Mouse (Mus musculus) erythroblast, embryonic 14.5 days (primary cell): ENCODE results near the gene Kdm6a. TPM values are rescaled to one million over a fixed set of nuclear protein-coding genes. Genes with fewer than 3 reads are reported as not detected.

Experiments used
- H3K27me3 ChIP-seq: 2 replicates; pipeline ENCODE4 v1.6.1; 2012; ENCODE audit warnings: inconsistent platforms; ENCODE audit not compliant: control insufficient read depth
- H3K36me3 ChIP-seq: 2 replicates; pipeline ENCODE4 v1.6.1; 2012; ENCODE audit warnings: mild to moderate bottlenecking, inconsistent platforms; ENCODE audit not compliant: control insufficient read depth
- H3K4me1 ChIP-seq: 2 replicates; pipeline ENCODE4 v1.6.1; 2012; ENCODE audit warnings: inconsistent platforms; ENCODE audit not compliant: control insufficient read depth
- H3K4me3 ChIP-seq: replicated peaks from 2 replicates; pipeline ENCODE3; 2012; ENCODE audit warnings: moderate library complexity, mild to moderate bottlenecking, inconsistent platforms
- H3K9me3 ChIP-seq: 2 replicates; pipeline ENCODE4 v1.6.1; 2012; ENCODE audit warnings: low read length, inconsistent platforms, mixed read lengths; ENCODE audit not compliant: control insufficient read depth
- GATA1 ChIP-seq: IDR thresholded peaks from 2 replicates; pipeline ENCODE4 v1.6.1; 2012; ENCODE audit warnings: low read length, inconsistent platforms, mixed read lengths
- TAL1 ChIP-seq: IDR thresholded peaks from 3 replicates; pipeline ENCODE4 v1.6.1; 2012; ENCODE audit warnings: low read length, inconsistent platforms, mixed read lengths
- polyA plus RNA-seq: library from polyadenylated mRNA; stranded (reverse); fragments of >175 nt; gene quantifications from 2 replicates; pipeline ENCODE4 v1.2.3, GENCODE M21; 2012

The Kdm6a gene
- polyA plus RNA-seq, 1 experiment: 1.9 TPM

DNA sequence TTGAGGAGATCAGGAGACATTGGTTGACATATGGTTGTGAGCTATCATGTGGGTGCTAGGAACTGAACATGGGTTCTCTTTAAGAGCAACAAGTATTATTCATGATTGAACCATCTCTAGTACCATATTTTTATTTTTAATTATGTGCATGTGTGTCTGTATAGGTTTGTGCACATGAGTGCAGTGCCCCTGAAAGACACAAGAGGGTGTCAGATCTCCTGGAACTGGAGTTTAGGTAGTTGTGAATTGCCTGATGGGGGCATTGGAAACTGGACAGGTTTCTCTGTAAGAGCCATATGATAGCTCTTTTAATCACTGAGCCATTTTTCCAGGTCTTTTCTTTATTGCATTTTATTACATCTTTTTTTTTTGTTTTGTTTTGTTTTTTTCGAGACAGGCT is 6.6 kb downstream of the Kdm6a start:
- H3K27me3 ChIP-seq: no peaks in the 10 kb centered on the region
- TF ChIP-seq TAL1: no peak
- TF ChIP-seq GATA1: no peak
- no peak overlapping the region for H3K4me3 ChIP-seq
- H3K9me3 ChIP-seq: no peaks in the 10 kb centered on the region
- peaks cover 21% of the 10 kb centered on the region for H3K36me3 ChIP-seq
- H3K4me1 ChIP-seq: peaks cover 27% of the 10 kb centered on the region

DNA sequence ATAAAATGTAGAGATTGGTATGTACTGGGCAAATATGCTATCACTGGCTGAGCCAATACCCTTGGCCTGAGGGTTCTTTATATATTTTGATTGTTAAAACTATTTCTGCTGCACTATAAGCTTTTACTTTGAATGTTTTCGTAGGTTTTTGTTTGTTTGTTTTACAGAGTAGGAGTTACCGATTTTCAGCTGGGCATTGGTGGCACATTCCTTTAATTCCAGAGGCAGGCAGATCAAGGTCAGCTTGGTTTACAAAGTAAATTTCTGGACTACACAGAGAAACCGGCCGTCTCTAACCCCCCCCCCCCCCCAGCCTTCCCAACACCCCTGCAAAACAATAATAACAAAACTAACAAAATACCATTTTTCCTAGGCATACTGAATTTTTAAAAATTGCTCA is 12.5 kb downstream of the Kdm6a start:
- no peak overlapping the region for H3K4me3 ChIP-seq
- H3K4me1 ChIP-seq: peaks cover 39% of the 10 kb centered on the region
- H3K27me3 ChIP-seq: no peaks in the 10 kb centered on the region
- TF ChIP-seq GATA1: no peak
- TF ChIP-seq TAL1: no peak
- H3K9me3 ChIP-seq: no peaks in the 10 kb centered on the region
- H3K36me3 ChIP-seq: peaks cover 18% of the 10 kb centered on the region

DNA sequence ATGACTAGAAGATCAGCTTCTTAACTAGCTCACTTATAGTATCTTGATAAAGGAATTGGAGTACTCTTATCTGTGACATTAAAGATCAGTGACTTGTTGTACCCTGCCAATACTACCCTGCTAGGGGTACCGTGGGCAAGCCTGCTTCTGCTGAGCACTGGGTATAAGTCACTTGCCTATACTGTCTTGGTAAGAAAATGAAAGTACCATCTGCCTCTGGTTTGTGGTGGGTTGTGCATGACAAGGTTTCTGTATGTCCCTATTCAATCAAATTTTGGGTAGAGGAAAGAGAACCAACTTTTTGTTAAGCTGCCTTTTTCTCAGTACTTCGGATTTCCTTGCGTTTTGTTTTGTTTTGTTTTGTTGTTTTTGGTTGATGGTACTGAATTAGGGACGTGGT is 15.4 kb downstream of the Kdm6a start:
- TF ChIP-seq GATA1 (no peak), TAL1 (no peak)
- peaks cover 42% of the 10 kb centered on the region for H3K4me1 ChIP-seq
- H3K36me3 ChIP-seq: peaks cover 12% of the 10 kb centered on the region
- no peaks in the 10 kb centered on the region for H3K9me3 ChIP-seq
- H3K4me3 ChIP-seq: no peak overlapping the region
- no peaks in the 10 kb centered on the region for H3K27me3 ChIP-seq

DNA sequence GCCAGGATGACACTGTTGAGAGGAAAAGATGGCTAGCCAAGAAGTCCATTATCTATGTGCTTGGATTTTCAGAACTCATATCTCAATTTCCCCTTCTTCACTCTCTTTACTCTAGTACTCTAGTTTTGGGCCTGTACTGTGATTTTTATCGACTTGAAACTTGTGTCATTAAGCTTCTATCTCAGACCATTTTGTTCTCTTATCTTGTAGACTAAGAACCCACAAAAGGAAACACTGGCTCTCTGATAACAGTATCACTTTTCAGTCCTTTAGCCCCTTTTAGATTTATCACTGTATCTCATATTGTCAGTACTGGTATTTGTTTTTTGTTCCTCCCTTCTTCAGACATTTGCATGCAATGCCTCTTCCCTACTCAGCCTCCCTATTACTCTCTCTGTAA is 17.1 kb downstream of the Kdm6a start:
- Histone ChIP-seq H3K9me3 (no peaks in the 10 kb centered on the region), H3K4me3 (no peak overlapping the region), H3K4me1 (peaks cover 37% of the 10 kb centered on the region), H3K27me3 (no peaks in the 10 kb centered on the region), H3K36me3 (peaks cover 4% of the 10 kb centered on the region; the same call in 1 of the 2 replicates)
- TF ChIP-seq TAL1 (no peak), GATA1 (no peak)

DNA sequence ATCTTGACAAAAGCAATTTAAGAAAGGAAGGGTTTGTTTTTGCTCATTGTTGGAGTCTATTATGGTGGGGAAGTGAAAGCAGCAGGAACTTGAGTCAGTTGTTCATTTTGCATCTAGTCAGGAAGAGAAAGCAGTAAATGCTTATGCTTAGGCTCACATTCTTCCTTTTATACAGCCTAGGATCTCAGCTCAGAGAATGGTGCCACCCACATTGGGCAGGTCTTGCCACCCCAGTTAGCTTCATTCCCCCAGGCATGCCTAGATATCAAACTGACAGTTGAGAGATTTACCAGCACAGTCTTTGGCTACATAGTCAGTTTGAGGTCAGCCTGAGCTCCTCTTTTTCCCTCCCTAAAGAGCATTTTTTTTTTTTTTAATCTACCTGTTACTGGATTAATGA is 24.8 kb downstream of the Kdm6a start:
- TF ChIP-seq GATA1 (no peak), TAL1 (no peak)
- Histone ChIP-seq H3K4me1 (peaks cover 20% of the 10 kb centered on the region), H3K27me3 (no peaks in the 10 kb centered on the region), H3K36me3 (peaks cover 4% of the 10 kb centered on the region; the same call in 1 of the 2 replicates), H3K4me3 (no peak overlapping the region), H3K9me3 (no peaks in the 10 kb centered on the region)

DNA sequence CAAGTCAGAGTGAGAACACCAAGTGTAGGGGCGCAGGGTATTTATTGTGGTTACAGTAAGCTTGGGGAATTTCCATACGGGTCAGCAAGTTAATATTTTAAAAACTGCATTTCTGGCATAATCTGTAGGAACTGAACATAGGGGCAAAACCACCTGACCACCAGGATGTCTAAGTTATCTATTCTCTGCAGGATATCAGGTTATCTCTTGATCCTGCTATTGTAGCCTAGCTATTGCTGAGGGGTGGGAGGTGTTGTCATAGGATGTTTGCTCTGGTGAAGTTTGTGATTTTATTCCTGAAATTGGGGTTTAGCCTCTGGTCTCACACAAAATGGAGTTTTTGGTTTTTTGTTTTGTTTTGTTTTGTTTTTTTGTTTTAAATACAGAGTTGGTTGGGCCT is 25.9 kb downstream of the Kdm6a start:
- H3K9me3 ChIP-seq: no peaks in the 10 kb centered on the region
- H3K27me3 ChIP-seq: no peaks in the 10 kb centered on the region
- H3K36me3 ChIP-seq: peaks cover 8% of the 10 kb centered on the region
- no peak overlapping the region for H3K4me3 ChIP-seq
- H3K4me1 ChIP-seq: peaks cover 20% of the 10 kb centered on the region
- TF ChIP-seq GATA1 (no peak), TAL1 (no peak)

DNA sequence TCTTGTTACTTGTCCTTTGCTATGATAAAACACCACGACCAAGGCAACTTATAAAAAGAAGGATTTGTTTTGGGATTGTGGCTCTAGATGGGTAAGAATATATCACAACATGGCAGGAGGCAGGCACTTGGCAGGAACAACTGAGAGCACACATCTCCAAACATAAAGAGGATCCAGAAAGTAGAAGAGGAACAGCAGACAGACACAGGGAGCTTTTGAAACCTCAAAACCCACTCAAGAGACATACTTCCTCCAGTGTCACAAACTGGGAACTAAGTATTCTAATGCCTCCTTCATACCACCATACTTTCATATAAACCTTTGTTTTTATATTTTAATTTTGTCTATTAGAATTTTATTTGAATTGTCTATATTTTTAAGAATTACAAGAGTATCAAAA is 77.2 kb downstream of the Kdm6a start:
- peaks cover 42% of the 10 kb centered on the region for H3K36me3 ChIP-seq
- no peaks in the 10 kb centered on the region for H3K27me3 ChIP-seq
- H3K4me3 ChIP-seq: no peak overlapping the region
- no peaks in the 10 kb centered on the region for H3K9me3 ChIP-seq
- TF ChIP-seq GATA1 (no peak), TAL1 (no peak)
- H3K4me1 ChIP-seq: no peaks in the 10 kb centered on the region

DNA sequence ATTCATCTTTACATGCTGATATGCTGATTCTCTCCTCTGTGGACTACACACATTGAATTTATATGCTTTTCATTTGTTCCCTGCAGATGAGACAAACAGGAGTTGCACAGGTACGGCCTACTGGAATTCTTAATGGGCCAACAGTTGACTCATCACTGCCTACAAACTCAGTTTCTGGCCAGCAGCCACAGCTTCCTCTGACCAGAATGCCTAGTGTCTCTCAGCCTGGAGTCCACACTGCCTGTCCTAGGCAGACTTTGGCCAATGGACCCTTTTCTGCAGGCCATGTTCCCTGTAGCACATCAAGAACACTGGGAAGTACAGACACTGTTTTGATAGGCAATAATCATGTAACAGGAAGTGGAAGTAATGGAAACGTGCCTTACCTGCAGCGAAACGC is 88.2 kb downstream of the Kdm6a start:
- Histone ChIP-seq H3K27me3 (no peaks in the 10 kb centered on the region), H3K9me3 (no peaks in the 10 kb centered on the region), H3K4me3 (no peak overlapping the region), H3K4me1 (no peaks in the 10 kb centered on the region), H3K36me3 (peaks cover 86% of the 10 kb centered on the region)
- TF ChIP-seq TAL1 (no peak), GATA1 (no peak)

DNA sequence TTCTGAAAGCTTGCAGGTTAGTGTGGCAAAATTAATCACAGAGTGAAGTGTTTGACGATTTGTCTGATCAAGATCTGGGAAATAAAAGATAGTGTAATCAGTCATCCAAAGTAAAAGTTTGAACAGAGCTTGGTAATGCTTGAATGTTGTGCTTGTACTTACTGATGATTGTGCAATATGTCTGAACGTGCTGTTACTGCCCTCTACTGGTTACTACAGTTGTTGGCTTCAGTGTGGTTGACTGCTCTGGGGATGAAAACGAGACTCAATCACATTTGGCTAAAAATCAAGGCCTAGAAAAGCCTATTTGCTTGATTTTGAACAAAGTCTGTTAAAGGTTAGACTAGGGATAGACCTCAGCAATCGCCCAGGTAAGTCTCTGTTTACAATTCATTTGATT is 92.4 kb downstream of the Kdm6a start:
- TF ChIP-seq GATA1: no peak
- no peak for TF ChIP-seq TAL1
- H3K27me3 ChIP-seq: no peaks in the 10 kb centered on the region
- no peaks in the 10 kb centered on the region for H3K9me3 ChIP-seq
- peaks cover 83% of the 10 kb centered on the region for H3K36me3 ChIP-seq
- no peak overlapping the region for H3K4me3 ChIP-seq
- H3K4me1 ChIP-seq: no peaks in the 10 kb centered on the region

DNA sequence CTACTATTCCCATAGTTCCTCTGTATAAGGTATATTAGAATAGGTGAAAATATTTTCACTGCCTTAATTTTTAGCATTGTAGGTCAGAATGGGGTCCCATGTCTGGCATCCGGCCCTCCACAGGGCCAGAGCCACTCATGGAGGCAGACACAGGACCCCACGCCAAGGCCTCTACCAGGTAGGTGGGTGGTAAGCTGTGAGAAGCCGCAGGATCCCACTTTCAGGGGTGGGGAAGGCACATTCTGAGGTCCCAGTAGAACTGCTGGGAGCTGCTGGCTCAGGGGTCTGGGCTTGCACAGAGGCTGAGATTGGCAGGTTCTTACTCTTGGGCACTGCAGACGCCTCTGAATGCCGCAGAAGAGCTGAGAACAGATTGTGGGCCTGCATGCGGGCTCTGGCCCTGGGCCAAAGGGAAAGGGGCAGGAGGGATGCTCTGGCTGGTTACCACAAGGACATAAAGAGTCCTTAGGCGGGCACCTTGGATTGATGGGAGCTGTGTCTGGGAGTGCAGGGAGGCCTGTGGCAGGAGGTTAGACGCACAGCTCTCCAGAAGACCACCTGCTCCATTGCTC is 95.9 kb downstream of the Kdm6a start:
- Histone ChIP-seq H3K36me3 (peaks cover 80% of the 10 kb centered on the region), H3K4me3 (no peak overlapping the region), H3K27me3 (no peaks in the 10 kb centered on the region), H3K9me3 (no peaks in the 10 kb centered on the region), H3K4me1 (no peaks in the 10 kb centered on the region)
- TF ChIP-seq GATA1: no peak
- TF ChIP-seq TAL1: no peak
